Mouse (Mus musculus) myocyte (in vitro differentiated cells): ENCODE data around the gene Pkdcc. TPM values are rescaled to one million over a fixed set of nuclear protein-coding genes. Genes with fewer than 3 reads are reported as not detected.

Experiments
- H3K27me3 ChIP-seq: one replicate; pipeline ENCODE4 v1.6.1; 2011; ENCODE audit not compliant: control insufficient read depth, insufficient read depth, insufficient read length
- H3K36me3 ChIP-seq: one replicate; pipeline ENCODE4 v1.6.1; 2011; ENCODE audit not compliant: control insufficient read depth, insufficient read depth
- H3K4me2 ChIP-seq: one replicate; pipeline ENCODE4 v1.6.1; 2011; ENCODE audit warnings: low read depth, control low read depth
- H3K4me3 ChIP-seq: one replicate; pipeline ENCODE4 v1.5.1; 2011; ENCODE audit warnings: mild to moderate bottlenecking, control low read depth, moderate library complexity
- H3K79me2 ChIP-seq: one replicate; pipeline ENCODE4 v1.6.1; 2011; ENCODE audit not compliant: control insufficient read depth, insufficient read depth
- H3ac ChIP-seq: one replicate; pipeline ENCODE4 v1.6.1; 2011; ENCODE audit not compliant: control insufficient read depth, insufficient read length
- CEBPB ChIP-seq: IDR thresholded peaks from 2 replicates; pipeline ENCODE4 v1.6.1; 2011; ENCODE audit warnings: mild to moderate bottlenecking, moderate library complexity; ENCODE audit not compliant: poor library complexity, insufficient read depth, severe bottlenecking
- E2F4 ChIP-seq: IDR thresholded peaks from one replicate; pipeline ENCODE4 v1.6.1; 2011; ENCODE audit warnings: mild to moderate bottlenecking, control low read depth, moderate library complexity; ENCODE audit not compliant: insufficient read depth
- MAX ChIP-seq: IDR thresholded peaks from one replicate; pipeline ENCODE4 v1.6.1; 2011; ENCODE audit warnings: low read depth, mild to moderate bottlenecking, control low read depth
- MYOD1 ChIP-seq, 3 experiments: IDR thresholded peaks; one replicate each; pipeline ENCODE4 v1.6.1; 2011; ENCODE audit warnings: control low read depth in 2 of 3, low read depth in 2 of 3, mild to moderate bottlenecking in 2 of 3, moderate library complexity in 1 of 3; ENCODE audit not compliant: insufficient read length in 2 of 3, control insufficient read depth in 1 of 3
- MYOG ChIP-seq, 3 experiments: IDR thresholded peaks; one replicate each; pipeline ENCODE4 v1.6.1; 2011; ENCODE audit warnings: control low read depth in 2 of 3, low read depth in 2 of 3, mild to moderate bottlenecking in 2 of 3; ENCODE audit not compliant: insufficient read length in 2 of 3, control insufficient read depth in 1 of 3, insufficient read depth in 1 of 3
- POLR2A ChIP-seq: IDR thresholded peaks from one replicate; pipeline ENCODE4 v1.6.1; 2011; ENCODE audit warnings: low read depth, mild to moderate bottlenecking, control low read depth, moderate library complexity; ENCODE audit not compliant: insufficient read length
- POLR2AphosphoS2 ChIP-seq: IDR thresholded peaks from one replicate; pipeline ENCODE4 v1.6.1; 2011; ENCODE audit warnings: low read depth, control low read depth; ENCODE audit not compliant: insufficient read length
- REST ChIP-seq: IDR thresholded peaks from one replicate; pipeline ENCODE4 v1.6.1; 2011; ENCODE audit warnings: mild to moderate bottlenecking, control low read depth, moderate library complexity; ENCODE audit not compliant: insufficient read depth, insufficient read length
- SRF ChIP-seq: IDR thresholded peaks from one replicate; pipeline ENCODE4 v1.6.1; 2011; ENCODE audit warnings: low read depth; ENCODE audit not compliant: control insufficient read depth, insufficient read length
- TCF12 ChIP-seq: IDR thresholded peaks from one replicate; pipeline ENCODE4 v1.6.1; 2011; ENCODE audit warnings: mild to moderate bottlenecking, control low read depth; ENCODE audit not compliant: poor library complexity, insufficient read depth, severe bottlenecking
- TCF3 ChIP-seq: IDR thresholded peaks from one replicate; pipeline ENCODE4 v1.6.1; 2011; ENCODE audit warnings: low read depth, control low read depth; ENCODE audit not compliant: insufficient read length
- USF1 ChIP-seq: IDR thresholded peaks from one replicate; pipeline ENCODE4 v1.6.1; 2011; ENCODE audit warnings: low read depth, mild to moderate bottlenecking, control low read depth, moderate library complexity
- polyA plus RNA-seq: library from polyadenylated mRNA; unstranded; fragments of >200 nt; fragmentation: generic; extraction: Trizol; gene quantifications from one replicate; pipeline ENCODE4 v1.2.1, GENCODE M21; 2012; ENCODE audit warnings: missing spikeins

The Pkdcc gene
- polyA plus RNA-seq, 1 experiment = 14.1 TPM

DNA sequence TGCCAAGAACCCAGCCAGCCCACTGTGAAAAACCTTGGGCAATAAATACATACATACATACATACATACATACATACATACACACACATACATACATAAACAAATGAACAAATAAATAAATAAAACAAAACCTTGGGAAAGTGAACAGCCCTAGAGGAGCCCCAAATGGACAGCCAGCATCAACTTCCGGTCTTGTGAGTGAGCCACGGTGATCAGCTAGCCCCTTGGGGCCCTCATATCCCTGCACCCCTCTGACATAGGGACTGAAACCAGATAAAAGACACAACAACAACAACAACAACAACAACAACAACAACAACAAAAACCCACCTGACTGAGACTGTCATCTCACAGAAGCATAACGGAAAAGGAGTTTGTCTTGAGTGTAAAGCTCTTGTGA, 30.4 kb downstream of the Pkdcc start:
- H3K36me3 ChIP-seq = no peaks in the 10 kb centered on the region
- H3K27me3 ChIP-seq = peaks cover 16% of the 10 kb centered on the region
- H3K4me3 ChIP-seq = no peak overlapping the region
- H3K4me2 ChIP-seq = no peak overlapping the region
- no peak overlapping the region for H3ac ChIP-seq
- H3K79me2 ChIP-seq = no peaks in the 10 kb centered on the region
- TF ChIP-seq TCF3 (no peak), MAX (no peak), USF1 (no peak), POLR2A (no peak), TCF12 (no peak), SRF (no peak), E2F4 (no peak), CEBPB (no peak), REST (no peak)

DNA sequence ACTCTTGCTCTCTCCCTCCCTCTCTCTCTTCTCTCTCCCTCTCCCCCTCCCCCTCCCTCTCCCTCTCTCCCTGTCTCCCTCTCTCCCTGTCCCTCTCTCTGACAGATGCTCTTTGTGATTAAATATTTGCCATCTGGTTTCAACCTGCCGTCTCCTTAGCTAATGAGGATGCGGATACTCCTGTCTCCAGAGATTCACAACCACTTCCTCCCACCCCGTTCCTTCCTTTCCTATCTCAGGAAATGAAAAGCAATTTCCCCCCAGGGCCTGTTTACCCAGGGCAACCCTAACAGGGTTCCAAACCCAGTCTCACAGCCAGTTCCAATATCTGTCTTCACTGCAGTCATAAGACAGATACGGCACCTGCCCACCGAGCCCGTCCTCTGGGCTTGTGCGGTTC, 31.0 kb downstream of the Pkdcc start:
- H3K27me3 ChIP-seq = peaks cover 18% of the 10 kb centered on the region
- H3K79me2 ChIP-seq = no peaks in the 10 kb centered on the region
- TF ChIP-seq MAX (no peak), TCF12 (no peak), SRF (no peak), TCF3 (no peak), POLR2AphosphoS2 (no peak), USF1 (no peak), REST (no peak), MYOG (IDR thresholded peaks at IDR 0.05; ENCODE audit: control insufficient read depth in 1 of 3, insufficient read depth in 1 of 3, insufficient read length in 2 of 3, low read depth in 2 of 3) (no peak), POLR2A (no peak)
- H3K4me3 ChIP-seq = no peak overlapping the region
- H3ac ChIP-seq = no peak overlapping the region
- H3K4me2 ChIP-seq = no peak overlapping the region
- no peaks in the 10 kb centered on the region for H3K36me3 ChIP-seq

DNA sequence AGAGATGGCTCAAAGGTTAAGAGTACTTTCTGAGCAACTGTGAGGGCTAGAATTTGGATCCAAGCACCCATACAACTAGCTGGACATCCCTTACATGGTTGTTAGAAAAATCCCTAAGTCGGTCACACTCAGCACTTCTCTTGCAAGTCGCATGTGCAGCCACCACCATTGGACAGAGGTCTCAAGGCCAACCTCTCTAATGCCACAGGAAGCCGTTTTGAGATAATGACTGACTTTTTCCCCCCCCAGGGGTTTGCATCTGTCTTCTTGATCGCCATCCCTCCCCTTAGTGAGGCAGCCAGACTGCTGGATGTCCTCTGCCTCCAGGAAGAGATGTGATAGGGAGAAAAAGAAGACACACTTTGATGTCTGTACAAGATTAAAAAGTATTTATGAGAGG, 32.1 kb downstream of the Pkdcc start:
- no peaks in the 10 kb centered on the region for H3K36me3 ChIP-seq
- peaks cover 18% of the 10 kb centered on the region for H3K27me3 ChIP-seq
- no peak for TF ChIP-seq CEBPB
- TF ChIP-seq TCF3 = no peak
- TF ChIP-seq MYOG (IDR thresholded peaks at IDR 0.05; ENCODE audit: control insufficient read depth in 1 of 3, insufficient read depth in 1 of 3, insufficient read length in 2 of 3, low read depth in 2 of 3) = no peak
- no peak for TF ChIP-seq USF1
- no peak for TF ChIP-seq REST
- no peak for TF ChIP-seq SRF
- TF ChIP-seq MYOD1 (IDR thresholded peaks at IDR 0.05; ENCODE audit: control insufficient read depth in 1 of 3, insufficient read length in 2 of 3, low read depth in 2 of 3) = no peak
- TF ChIP-seq E2F4 = no peak
- TF ChIP-seq TCF12 = no peak
- no peak for TF ChIP-seq MAX
- no peak for TF ChIP-seq POLR2AphosphoS2
- TF ChIP-seq POLR2A = no peak

DNA sequence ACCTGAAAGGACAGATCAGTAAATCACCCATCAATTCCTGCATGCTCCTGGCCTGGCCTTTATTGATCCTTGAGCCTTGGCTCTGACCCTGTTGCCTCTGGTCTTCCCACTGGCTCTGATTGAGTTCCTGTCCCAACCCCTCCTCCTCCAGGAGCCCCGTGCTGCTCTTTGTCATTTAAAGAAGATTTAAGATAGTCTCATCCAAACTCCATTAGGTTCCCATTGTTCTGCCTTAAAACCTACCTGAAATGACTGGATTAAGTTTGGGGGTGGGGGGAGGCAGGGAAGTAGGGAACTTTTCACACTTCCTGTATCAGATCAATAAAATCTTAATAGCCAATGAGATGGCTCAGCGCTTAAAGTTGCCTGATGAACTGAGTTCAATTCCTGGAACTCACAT, 33.4 kb downstream of the Pkdcc start:
- H3K36me3 ChIP-seq = no peaks in the 10 kb centered on the region
- TF ChIP-seq TCF3 (no peak), REST (no peak), CEBPB (no peak), E2F4 (no peak), POLR2A (no peak), MYOD1 (IDR thresholded peaks at IDR 0.05; ENCODE audit: control insufficient read depth in 1 of 3, insufficient read length in 2 of 3, low read depth in 2 of 3) (no peak), TCF12 (no peak), SRF (no peak), MYOG (IDR thresholded peaks at IDR 0.05; ENCODE audit: control insufficient read depth in 1 of 3, insufficient read depth in 1 of 3, insufficient read length in 2 of 3, low read depth in 2 of 3) (no peak), USF1 (no peak), MAX (no peak), POLR2AphosphoS2 (no peak)
- no peak overlapping the region for H3K4me3 ChIP-seq
- H3K79me2 ChIP-seq = no peaks in the 10 kb centered on the region
- no peak overlapping the region for H3K4me2 ChIP-seq
- peaks cover 18% of the 10 kb centered on the region for H3K27me3 ChIP-seq
- H3ac ChIP-seq = no peak overlapping the region

More for the DNA sequence above, 32.1 kb downstream of the Pkdcc start:
- no peak overlapping the region for H3K4me2 ChIP-seq
- no peak overlapping the region for H3K4me3 ChIP-seq
- no peak overlapping the region for H3ac ChIP-seq
- no peaks in the 10 kb centered on the region for H3K79me2 ChIP-seq

DNA sequence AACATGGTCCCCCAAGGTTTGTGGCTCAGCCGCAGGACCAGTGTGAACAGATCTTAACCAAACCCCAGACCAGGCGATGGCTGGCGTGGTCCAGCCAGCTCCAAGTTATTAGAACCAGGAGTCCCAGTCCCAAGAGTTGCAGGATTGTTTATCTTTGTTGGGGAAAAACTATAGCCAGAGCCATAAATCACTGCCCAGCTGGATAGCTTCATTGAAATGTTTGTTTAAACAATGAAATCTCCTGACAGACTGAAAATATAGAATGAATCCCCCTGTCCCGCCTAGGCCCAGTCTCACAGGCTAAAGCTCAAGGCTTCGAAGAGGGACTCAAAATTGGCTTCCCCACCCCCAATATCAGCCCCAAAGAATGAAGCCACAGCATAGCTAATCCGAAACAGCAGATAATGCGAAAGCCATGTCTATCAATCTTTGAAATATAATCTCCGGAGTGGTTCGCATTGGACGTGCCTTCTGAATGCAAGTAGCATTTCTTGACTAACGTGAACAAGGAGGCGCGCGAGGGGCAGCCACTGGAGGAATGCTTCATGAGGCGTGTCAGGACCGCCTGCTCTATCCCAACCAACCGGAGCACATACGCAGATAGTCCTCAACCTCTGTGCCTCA, 35.9 kb downstream of the Pkdcc start:
- Histone ChIP-seq H3K79me2 (no peaks in the 10 kb centered on the region), H3K36me3 (no peaks in the 10 kb centered on the region), H3K4me3 (no peak overlapping the region), H3K4me2 (no peak overlapping the region), H3ac (no peak overlapping the region), H3K27me3 (peaks cover 18% of the 10 kb centered on the region)
- TF ChIP-seq TCF3 (no peak), MYOD1 (IDR thresholded peaks at IDR 0.05; ENCODE audit: control insufficient read depth in 1 of 3, insufficient read length in 2 of 3, low read depth in 2 of 3) (no peak), MYOG (IDR thresholded peaks at IDR 0.05; ENCODE audit: control insufficient read depth in 1 of 3, insufficient read depth in 1 of 3, insufficient read length in 2 of 3, low read depth in 2 of 3) (no peak), REST (no peak), TCF12 (no peak), POLR2AphosphoS2 (no peak), CEBPB (no peak), USF1 (no peak), MAX (no peak), POLR2A (no peak), E2F4 (no peak), SRF (no peak)
